Mouse (Mus musculus): ENCODE measurements at regions not wholly inside any gene's neighbourhood (a gene's known extent, or its start where the extent isn't known, plus 50 kb on each side); places are given as distances from the start of the nearest gene placed in this dataset.

- TF ChIP-seq CTCF (IDR thresholded peaks at IDR 0.05) (no peak), EP300 (IDR thresholded peaks at IDR 0.05; ENCODE audit: insufficient read depth, low read depth, low read length) (no peak), POLR2A (IDR thresholded peaks at IDR 0.05; ENCODE audit: insufficient read depth, low read depth, low read length) (no peak)
Observed at GRCm38 (mm10) chr1:152269936-152270702, 116.4 kb downstream of the Tsen15 start.

Data from heart, adult 2 months (tissue).